8 mouse cellular contexts compared by ENCODE assay signal in genomic region chr17:45434262-45434590, GRCm38 (mm10). TPM values are rescaled to one million over a fixed set of nuclear protein-coding genes. Genes with fewer than 3 reads are reported as not detected.
DNase-seq lines count a peak whose midpoint lies in the region; ATAC-seq lines count a peak whose summit lies in the region.

No protein-coding gene starts in this region.

- H3K9me3 ChIP-seq in limb, embryonic 15.5 days: no peaks in the 10 kb centered on the region
- no peaks in the 10 kb centered on the region for H3K9me3 ChIP-seq in stomach, embryonic 15.5 days

- peaks cover 17% of the 10 kb centered on the region for H3K4me1 ChIP-seq in limb, embryonic 15.5 days
- H3K4me1 ChIP-seq in stomach, embryonic 15.5 days: peaks cover 16% of the 10 kb centered on the region

- ATAC-seq in limb, embryonic 15.5 days (ENCODE audit: insufficient number of reproducible peaks, low FRiP score, low TSS enrichment, low read depth): no peak
- no peak for ATAC-seq in stomach, embryonic 15.5 days (ENCODE audit: insufficient read depth, low FRiP score, low read depth)

- peaks cover 10% of the 10 kb centered on the region; the same call in 1 of the 2 replicates for H3K36me3 ChIP-seq in limb, embryonic 15.5 days
- H3K36me3 ChIP-seq in stomach, embryonic 15.5 days: no peaks in the 10 kb centered on the region

- DNase-seq in cerebellum, adult 9-10 months: peak; percentile 62
- DNase-seq in cerebellum, adult 8-10 months: no peak
- DNase-seq in retina, postnatal 7 days (ENCODE audit: low read depth, low spot score): peak; percentile 3
- DNase-seq in retina, embryonic 14.5 days (ENCODE audit: low spot score): no peak
- no peak for DNase-seq in right cerebral cortex, adult 2 months (ENCODE audit: low spot score in 2 of 2)
- no peak for DNase-seq in thymus, postnatal 0 days (ENCODE audit: low spot score)

- H3K4me3 ChIP-seq in limb, embryonic 15.5 days: peak overlapping the region; percentile 78
- H3K4me3 ChIP-seq in stomach, embryonic 15.5 days (replicated peaks): peak overlapping the region; percentile 89

- 7% methylated on average over 12 of the region's 12 CpGs for WGBS in limb, embryonic 15.5 days
- WGBS in stomach, embryonic 15.5 days: 6% methylated on average over 12 of the region's 12 CpGs

- H3K27me3 ChIP-seq in limb, embryonic 15.5 days: no peaks in the 10 kb centered on the region
- no peaks in the 10 kb centered on the region for H3K27me3 ChIP-seq in stomach, embryonic 15.5 days (replicated peaks)

- peak overlapping the region; percentile 77 for H3K9ac ChIP-seq in limb, embryonic 15.5 days
- H3K9ac ChIP-seq in stomach, embryonic 15.5 days: peak overlapping the region; percentile 78

- H3K27ac ChIP-seq in limb, embryonic 15.5 days: peak overlapping the region; percentile 98
- H3K27ac ChIP-seq in stomach, embryonic 15.5 days: peak overlapping the region; percentile 99

- H3K4me2 ChIP-seq in limb, embryonic 15.5 days: peak overlapping the region; percentile 74
- peak overlapping the region; percentile 86 for H3K4me2 ChIP-seq in stomach, embryonic 15.5 days

RNA-seq across cellular contexts. Expression of gene Cdc5l, which starts 0.7 kb away (rescaled TPM):
- 61.1 and 61.7 TPM in 2 replicates for polyA plus RNA-seq in limb, embryonic 15.5 days (2015; fragmentation: Nextera tagmentation; extraction: Ambion mirVana)
- polyA plus RNA-seq in stomach, embryonic 15.5 days (2015; fragmentation: Nextera tagmentation; extraction: Ambion mirVana): 55.7 and 59.0 TPM in 2 replicates
- 77.0 and 86.8 TPM in 2 replicates for polyA plus RNA-seq in thymus, postnatal 0 days (2015; fragmentation: Nextera tagmentation; extraction: Ambion mirVana)

RNA-seq across cellular contexts. Expression of gene Spats1, which starts 41.0 kb away (rescaled TPM):
- 0.21 and 0.22 TPM in 2 replicates for polyA plus RNA-seq in limb, embryonic 15.5 days (2015; fragmentation: Nextera tagmentation; extraction: Ambion mirVana)
- polyA plus RNA-seq in stomach, embryonic 15.5 days (2015; fragmentation: Nextera tagmentation; extraction: Ambion mirVana): 0.15 and 0.30 TPM in 2 replicates
- 0.37 and 0.65 TPM in 2 replicates for polyA plus RNA-seq in thymus, postnatal 0 days (2015; fragmentation: Nextera tagmentation; extraction: Ambion mirVana)

Comparison
In these comparisons a context has a peak if more than half of its experiments do, and no peak if none do; other contexts are left out.
1. DNase-seq: peak in cerebellum, adult 9-10 months (single experiment) and retina, postnatal 7 days (single experiment); none in cerebellum, adult 8-10 months (single experiment), retina, embryonic 14.5 days (single experiment), right cerebral cortex, adult 2 months (0 of 2) and thymus, postnatal 0 days (single experiment).